Mouse (Mus musculus) heart, embryonic 16.5 days (tissue): ENCODE data around the gene Cyp2d12. TPM values are rescaled to one million over a fixed set of nuclear protein-coding genes. Genes with fewer than 3 reads are reported as not detected.
"Not testable (repeated sequence)": the region's sequence is repeated elsewhere in the genome, so short reads cannot be mapped to it uniquely, and the experiment has no call there.

Experiments used
- ATAC-seq: fragments of 200-750 bp; cut with Nextera tagmentation; replicated peaks from 2 replicates; pipeline ENCODE4 v1.8.0; 2017; ENCODE audit warnings: moderate number of reproducible peaks; ENCODE audit not compliant: insufficient read depth, low FRiP score; ENCODE audit errors: extremely low read depth
- H3K27ac ChIP-seq: fragments of 300-500 bp; sonication (generic); 2 replicates; pipeline ENCODE4 v1.5.1; 2014; ENCODE audit warnings: mild to moderate bottlenecking, low read length, control low read depth, moderate library complexity
- H3K27me3 ChIP-seq: fragments of 300-500 bp; sonication (generic); 2 replicates; pipeline ENCODE4 v1.6.1; 2014; ENCODE audit warnings: low read length, mixed read lengths; ENCODE audit not compliant: control insufficient read depth, insufficient read depth
- H3K36me3 ChIP-seq: fragments of 300-500 bp; sonication (generic); 2 replicates; pipeline ENCODE4 v1.6.1; 2014; ENCODE audit not compliant: control insufficient read depth, insufficient read depth
- H3K4me1 ChIP-seq: fragments of 300-500 bp; sonication (generic); 2 replicates; pipeline ENCODE4 v1.6.1; 2014; ENCODE audit warnings: low read length, mixed read lengths; ENCODE audit not compliant: control insufficient read depth, insufficient read depth
- H3K4me2 ChIP-seq: fragments of 300-500 bp; sonication (generic); 2 replicates; pipeline ENCODE4 v1.6.1; 2014; ENCODE audit warnings: low read depth, mild to moderate bottlenecking, control low read depth, low read length
- H3K4me3 ChIP-seq: fragments of 300-500 bp; sonication (generic); 2 replicates; pipeline ENCODE4 v1.5.1; 2014; ENCODE audit warnings: mild to moderate bottlenecking, control low read depth, low read length
- H3K9ac ChIP-seq: fragments of 300-500 bp; sonication (generic); 2 replicates; pipeline ENCODE4 v1.6.1; 2014; ENCODE audit warnings: low read length, control low read depth
- H3K9me3 ChIP-seq: fragments of 300-500 bp; sonication (generic); replicated peaks from 2 replicates; pipeline ENCODE4 v1.6.1; 2016; ENCODE audit warnings: low read length; ENCODE audit not compliant: control insufficient read depth
- WGBS: fragments of 180-500 bp; shearing (Covaris S2); extraction: QIAGEN DNeasy Blood & Tissue Kit; methylation state at CpG from one replicate; pipeline ENCODE4 v1.1.7; 2014; 5-methylcytosine and 5-hydroxymethylcytosine counted together
- microRNA-seq: library from miRNA; unstranded; fragments of <30 nt; microRNA quantifications from one replicate; pipeline ENCODE4, GENCODE M21; 2017
- polyA plus RNA-seq: library from polyadenylated mRNA; unstranded; fragments of >200 nt; fragmentation: Nextera tagmentation; extraction: Ambion mirVana; gene quantifications from 2 replicates; pipeline ENCODE4 v1.2.1, GENCODE M21; 2015

Cyp2d12 gene
- polyA plus RNA-seq, 1 experiment from 2014 or later: not detected

DNA sequence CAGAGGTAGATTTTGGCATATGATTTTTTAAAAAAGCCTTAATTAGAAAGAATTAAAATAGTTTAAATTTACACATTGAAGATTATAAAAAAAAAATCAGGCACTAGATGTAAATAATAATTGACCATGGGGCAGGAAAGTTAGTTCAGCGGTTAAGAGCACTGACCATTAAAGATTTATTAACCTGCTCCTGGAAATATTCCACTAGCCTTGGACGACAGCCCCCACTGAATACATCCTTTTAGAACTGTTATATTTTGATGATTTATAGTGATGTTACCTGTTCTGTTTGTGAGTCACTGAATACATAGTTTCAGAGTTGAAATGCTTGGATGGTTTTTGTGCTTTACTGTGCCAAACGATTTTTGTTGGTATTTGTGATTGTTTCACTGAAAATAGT, 11.9 kb upstream of the Cyp2d12 start:
- 65% methylated on average over 3 of the region's 3 CpGs for WGBS
- H3K27ac ChIP-seq, H3K27me3 ChIP-seq, H3K36me3 ChIP-seq, ATAC-seq, H3K4me3 ChIP-seq, H3K9ac ChIP-seq, H3K9me3 ChIP-seq, H3K4me1 ChIP-seq, H3K4me2 ChIP-seq: not testable (repeated sequence)

DNA sequence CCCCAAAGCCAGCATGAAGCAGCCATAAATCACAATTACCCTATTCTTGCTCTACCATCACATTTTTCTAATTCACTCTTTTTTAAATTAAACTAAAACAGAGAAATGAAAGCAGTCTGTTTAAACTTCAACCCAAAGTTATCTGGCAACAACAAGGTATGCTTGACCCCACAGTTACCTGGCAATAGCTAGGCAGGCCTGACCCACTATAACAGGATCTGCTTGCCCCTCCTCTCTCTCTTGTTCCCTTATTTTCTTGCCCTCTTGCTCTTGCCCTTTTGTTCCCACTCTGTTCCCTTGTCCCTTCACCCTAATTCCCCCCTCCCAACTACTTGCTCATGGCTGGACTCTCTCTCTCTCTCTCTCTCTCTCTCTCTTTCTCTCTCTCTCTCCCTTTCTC, 10.3 kb upstream of the Cyp2d12 start:
- H3K9ac ChIP-seq, H3K27me3 ChIP-seq, H3K9me3 ChIP-seq, H3K4me2 ChIP-seq, H3K4me1 ChIP-seq, ATAC-seq, H3K4me3 ChIP-seq, H3K27ac ChIP-seq, H3K36me3 ChIP-seq: not testable (repeated sequence)

- H3K27ac ChIP-seq, H3K4me1 ChIP-seq, H3K4me2 ChIP-seq, H3K4me3 ChIP-seq, H3K36me3 ChIP-seq, H3K9ac ChIP-seq, H3K9me3 ChIP-seq, H3K27me3 ChIP-seq, ATAC-seq: not testable (repeated sequence)
- 84% methylated on average over 4 of the region's 4 CpGs for WGBS
Observed at GRCm38 (mm10) chr15:82547753-82548152, 7.1 kb upstream of the Cyp2d12 start.

DNA sequence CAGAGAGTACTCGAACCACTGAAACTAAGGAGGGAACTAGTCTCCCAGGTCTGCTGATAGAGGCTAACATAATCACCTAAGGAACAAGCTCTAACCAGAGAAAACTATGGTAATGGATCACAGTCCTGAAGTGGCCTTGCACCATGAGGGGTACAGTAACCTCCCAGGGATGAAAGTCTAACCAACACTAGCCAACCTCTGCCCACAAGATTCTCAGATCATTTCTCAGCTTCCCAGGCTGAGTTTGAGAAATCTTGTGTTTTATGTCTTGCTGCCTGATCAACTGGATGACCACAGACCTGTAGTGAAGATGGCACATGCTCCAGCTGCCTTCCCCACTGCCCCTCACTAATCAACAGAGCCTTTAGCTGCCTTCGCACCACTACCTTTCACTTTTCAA, 1.7 kb upstream of the Cyp2d12 start:
- H3K36me3 ChIP-seq, ATAC-seq, H3K4me3 ChIP-seq, H3K9me3 ChIP-seq, H3K27ac ChIP-seq, H3K4me1 ChIP-seq, H3K4me2 ChIP-seq, H3K9ac ChIP-seq, H3K27me3 ChIP-seq: not testable (repeated sequence)
- 81% methylated on average over 2 of the region's 2 CpGs for WGBS

DNA sequence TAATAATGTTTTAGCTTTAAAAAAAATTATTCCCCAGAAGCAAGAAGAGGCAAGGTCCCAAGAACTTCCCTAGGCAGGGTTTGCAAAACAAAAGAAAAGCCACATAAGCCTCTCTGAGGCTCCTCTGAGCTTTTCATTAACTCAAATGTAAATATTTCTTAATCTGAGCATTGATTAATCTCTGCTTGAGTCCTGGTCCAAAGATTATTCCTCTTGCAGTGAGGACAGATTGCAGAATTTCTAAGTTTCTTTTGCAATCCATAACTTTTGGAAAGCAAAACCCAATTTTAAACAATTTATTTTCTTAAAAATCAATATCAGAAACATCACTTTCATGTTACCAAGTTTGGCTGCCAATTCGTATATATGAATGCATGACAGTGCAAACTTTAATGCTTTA, 18.0 kb downstream of the Cyp2d12 start:
- Histone ChIP-seq H3K4me3 (no peak overlapping the region), H3K27me3 (no peaks in the 10 kb centered on the region), H3K4me1 (no peaks in the 10 kb centered on the region), H3K9ac (no peak overlapping the region), H3K36me3 (no peaks in the 10 kb centered on the region), H3K4me2 (no peak overlapping the region), H3K27ac (no peak overlapping the region), H3K9me3 (no peaks in the 10 kb centered on the region)
- 65% methylated on average over 1 of the region's 1 CpGs for WGBS
- ATAC-seq: no peak

- H3K36me3 ChIP-seq: no peaks in the 10 kb centered on the region
- no peaks in the 10 kb centered on the region; the same call in 1 of the 2 replicates for H3K9me3 ChIP-seq
- H3K27me3 ChIP-seq: no peaks in the 10 kb centered on the region
- no peak overlapping the region for H3K27ac ChIP-seq
- 78% methylated on average over 2 of the region's 2 CpGs for WGBS
- H3K4me1 ChIP-seq: no peaks in the 10 kb centered on the region
- no peak for ATAC-seq
- no peak overlapping the region for H3K4me2 ChIP-seq
- H3K9ac ChIP-seq: no peak overlapping the region
- no peak overlapping the region for H3K4me3 ChIP-seq
Observed at GRCm38 (mm10) chr15:82579071-82579470, 24.2 kb downstream of the Cyp2d12 start.

DNA sequence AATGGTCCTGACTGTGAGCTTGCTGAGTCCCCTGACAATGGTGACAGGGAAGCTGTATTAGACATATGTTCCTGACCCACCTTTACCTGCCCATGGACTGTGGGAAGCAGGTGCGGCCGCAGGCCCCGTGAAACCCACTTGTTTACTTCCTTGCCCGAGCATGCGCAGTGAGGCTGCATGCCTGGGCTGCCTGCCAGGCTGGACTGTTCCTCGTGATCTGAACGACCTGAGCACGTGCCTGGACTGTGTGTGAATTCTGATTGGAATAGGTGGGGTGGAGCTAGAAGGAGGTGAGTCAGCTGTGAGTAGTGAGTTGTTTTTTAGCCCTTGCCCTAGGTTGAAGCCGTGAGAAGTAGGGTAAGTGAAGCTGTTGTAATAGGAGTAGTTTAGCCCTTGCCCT, 27.7 kb downstream of the Cyp2d12 start:
- Histone ChIP-seq H3K27me3 (no peaks in the 10 kb centered on the region), H3K4me1 (no peaks in the 10 kb centered on the region), H3K36me3 (no peaks in the 10 kb centered on the region), H3K27ac (no peak overlapping the region), H3K4me3 (no peak overlapping the region), H3K4me2 (no peak overlapping the region), H3K9ac (no peak overlapping the region), H3K9me3 (no peaks in the 10 kb centered on the region; the same call in 1 of the 2 replicates)
- no peak for ATAC-seq
- WGBS: 77% methylated on average over 9 of the region's 9 CpGs

Small RNAs within 50 kb of the gene (microRNA-seq; reads per million reads assigned to microRNA genes)
- gene Gm27924 (not detected), gene Gm28023 (not detected)

Other genes starting within 250 kb of the Cyp2d12 start
- gene Naga, start 216.1 kb upstream of the Cyp2d12 start, polyA plus RNA-seq: 44.1 and 47.8 TPM in 2 replicates
- 8.1 and 9.4 TPM in 2 replicates for gene Pheta2, start 216.1 kb upstream of the Cyp2d12 start, polyA plus RNA-seq
- 340 and 355 TPM in 2 replicates for gene Smdt1, start 216.1 kb upstream of the Cyp2d12 start, polyA plus RNA-seq
- gene Ndufa6, start 200.8 kb upstream of the Cyp2d12 start, polyA plus RNA-seq: 604 and 609 TPM in 2 replicates
- 13.6 and 15.7 TPM in 2 replicates for gene Cyp2d22, start 174.8 kb upstream of the Cyp2d12 start, polyA plus RNA-seq
- not detected in 2 replicates for gene Cyp2d11, start 161.1 kb upstream of the Cyp2d12 start, polyA plus RNA-seq
- gene Cyp2d10, start 147.9 kb upstream of the Cyp2d12 start, polyA plus RNA-seq: 0.33 TPM in 1 of 2 replicates, not detected in the other
- not detected in 2 replicates for gene Cyp2d9, start 121.6 kb upstream of the Cyp2d12 start, polyA plus RNA-seq
- not detected in 2 replicates for gene Cyp2d34, start 65.9 kb downstream of the Cyp2d12 start, polyA plus RNA-seq
- not detected in 2 replicates for gene Cyp2d40, start 209.1 kb downstream of the Cyp2d12 start, polyA plus RNA-seq
- gene Cyp2d26, start 239.2 kb downstream of the Cyp2d12 start, polyA plus RNA-seq: 0.20 and 0.26 TPM in 2 replicates